Mouse (Mus musculus) cerebellum, adult 9-10 months (tissue): ENCODE results near the gene Pik3c2a.

Experiments used
- DNase-seq: peaks from one replicate; pipeline ENCODE4 v3.0.0; 2022

Gene Pik3c2a

DNA sequence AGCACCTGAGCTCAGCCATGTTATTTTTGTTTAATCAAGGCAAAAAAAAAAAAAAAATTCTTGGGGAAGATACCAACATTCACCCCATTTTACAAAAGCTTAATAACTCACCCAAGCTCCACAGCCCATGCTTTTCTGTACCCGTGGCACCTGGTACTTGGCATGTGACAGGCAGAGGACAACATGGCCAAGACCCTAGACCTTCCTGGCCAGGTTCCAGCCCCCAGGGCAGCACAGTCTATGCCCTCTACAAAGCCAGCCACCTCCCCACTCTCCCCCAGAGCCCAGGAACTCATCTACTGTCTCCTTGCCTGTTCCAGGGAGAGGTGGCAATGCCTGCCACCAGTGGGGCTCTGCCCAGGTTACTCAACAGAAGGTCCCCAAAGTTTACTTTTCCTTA lies 152.7 kb downstream of the Pik3c2a start:
- no peak for DNase-seq

DNA sequence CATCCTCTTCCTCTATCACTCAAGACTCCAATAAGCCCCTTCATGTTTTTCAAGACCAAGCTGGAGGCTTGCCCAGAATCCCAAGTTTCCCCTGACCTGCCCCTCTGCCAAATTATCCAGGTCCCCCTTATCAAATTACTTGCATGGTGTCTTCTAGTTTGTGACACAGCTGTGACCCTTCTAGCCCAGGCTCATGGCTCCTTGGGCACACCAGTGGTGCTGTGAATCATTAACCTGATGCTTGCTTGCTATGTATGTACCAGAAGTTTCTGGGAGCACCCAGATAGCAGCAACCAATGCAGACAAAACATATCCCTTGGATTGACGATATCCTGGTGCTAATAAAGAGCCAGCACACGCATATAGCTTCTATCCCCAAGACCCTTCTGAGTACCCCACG lies 154.3 kb downstream of the Pik3c2a start:
- DNase-seq = no peak

DNA sequence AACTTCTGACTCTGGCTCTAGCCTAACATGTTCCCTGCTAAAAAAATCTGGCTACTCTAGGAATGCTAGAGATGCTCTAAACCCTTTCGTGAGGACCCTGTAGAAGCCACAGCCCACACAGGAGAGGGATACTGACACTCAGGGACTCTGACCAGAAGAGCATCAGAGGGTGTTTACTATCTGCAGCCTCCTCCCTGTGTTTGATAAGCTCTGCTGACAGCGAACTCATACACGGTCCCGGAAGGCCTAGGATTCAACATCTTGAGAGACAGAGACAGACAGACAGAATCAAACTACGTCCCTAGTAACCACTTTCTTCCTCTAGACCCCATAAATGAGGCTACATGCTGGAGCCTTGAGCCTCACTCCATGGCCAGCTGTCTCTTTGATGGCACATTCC lies 155.3 kb downstream of the Pik3c2a start:
- no peak for DNase-seq
